Mouse (Mus musculus) embryonic facial prominence, embryonic 15.5 days (tissue): ENCODE data around the gene Aadat. TPM values are rescaled to one million over a fixed set of nuclear protein-coding genes. Genes with fewer than 3 reads are reported as not detected.
"Not testable (repeated sequence)": the region's sequence is repeated elsewhere in the genome, so short reads cannot be mapped to it uniquely, and the experiment has no call there.

ENCODE experiments used
- ATAC-seq: fragments of 200-750 bp; cut with Nextera tagmentation; 2 replicates; pipeline ENCODE4 v1.8.0; 2017; ENCODE audit warnings: low read depth, moderate TSS enrichment; ENCODE audit not compliant: insufficient number of reproducible peaks, low FRiP score, low TSS enrichment
- H3K27ac ChIP-seq: fragments of 300-500 bp; sonication (generic); replicated peaks from 2 replicates; pipeline ENCODE4 v1.5.1; 2015; ENCODE audit warnings: mild to moderate bottlenecking, inconsistent platforms
- H3K27me3 ChIP-seq: fragments of 300-500 bp; sonication (generic); 2 replicates; pipeline ENCODE4 v1.6.1; 2015; ENCODE audit warnings: inconsistent platforms
- H3K36me3 ChIP-seq: fragments of 300-500 bp; sonication (generic); 2 replicates; pipeline ENCODE4 v1.6.1; 2015; ENCODE audit warnings: mild to moderate bottlenecking, inconsistent platforms
- H3K4me1 ChIP-seq: fragments of 300-500 bp; sonication (generic); 2 replicates; pipeline ENCODE4 v1.6.1; 2015; ENCODE audit warnings: inconsistent platforms
- H3K4me2 ChIP-seq: fragments of 300-500 bp; sonication (generic); replicated peaks from 2 replicates; pipeline ENCODE4 v1.6.1; 2015; ENCODE audit warnings: mild to moderate bottlenecking, inconsistent platforms
- H3K4me3 ChIP-seq: fragments of 300-500 bp; sonication (generic); replicated peaks from 2 replicates; pipeline ENCODE4 v1.5.1; 2015; ENCODE audit warnings: mild to moderate bottlenecking, inconsistent platforms
- H3K9ac ChIP-seq: fragments of 300-500 bp; sonication (generic); 2 replicates; pipeline ENCODE4 v1.6.1; 2015; ENCODE audit warnings: inconsistent platforms
- H3K9me3 ChIP-seq: fragments of 300-500 bp; sonication (generic); replicated peaks from 2 replicates; pipeline ENCODE4 v1.6.1; 2016; ENCODE audit warnings: inconsistent platforms
- WGBS: fragments of 180-500 bp; shearing (Covaris S2); methylation state at CpG from one replicate; pipeline ENCODE4 v1.1.7; 2015; 5-methylcytosine and 5-hydroxymethylcytosine counted together
- polyA plus RNA-seq: library from polyadenylated mRNA; unstranded; fragments of >200 nt; fragmentation: Nextera tagmentation; extraction: Ambion mirVana; gene quantifications from 2 replicates; pipeline ENCODE4 v1.2.1, GENCODE M21; 2015

Gene Aadat
- polyA plus RNA-seq, 1 experiment from 2014 or later = 0.16 TPM

GRCm38 (mm10) chr8:60577231-60577630 lies 71.5 kb downstream of the Aadat start:
- H3K27me3 ChIP-seq = no peaks in the 10 kb centered on the region
- no peaks in the 10 kb centered on the region for H3K4me1 ChIP-seq
- H3K9ac ChIP-seq = no peak overlapping the region
- no peaks in the 10 kb centered on the region for H3K9me3 ChIP-seq
- H3K4me3 ChIP-seq = no peak overlapping the region
- no peak overlapping the region for H3K27ac ChIP-seq
- ATAC-seq = no peak
- WGBS = 55% methylated on average over 1 of the region's 1 CpGs
- no peak overlapping the region for H3K4me2 ChIP-seq
- H3K36me3 ChIP-seq = no peaks in the 10 kb centered on the region

DNA sequence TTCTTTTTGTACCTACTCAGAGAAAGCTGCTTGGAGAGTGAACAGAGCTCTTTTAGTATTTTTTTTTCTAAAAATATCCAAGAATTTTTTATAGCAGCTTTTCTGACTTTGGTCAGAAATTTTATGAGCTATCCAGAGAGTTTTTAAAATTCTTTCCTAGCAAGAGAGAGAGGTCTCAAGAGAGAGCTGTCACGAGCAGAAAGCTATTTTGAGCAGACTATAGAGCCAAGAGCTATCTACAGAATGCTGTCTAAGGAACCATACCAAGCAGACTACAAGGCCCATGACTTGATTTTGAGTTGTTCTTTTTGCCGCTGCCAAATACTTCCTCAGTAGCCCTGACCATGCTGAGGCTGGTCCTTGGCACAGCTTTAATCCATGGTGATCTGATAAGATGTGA lies 77.6 kb downstream of the Aadat start:
- no peaks in the 10 kb centered on the region for H3K27me3 ChIP-seq
- no peak for ATAC-seq
- H3K4me2 ChIP-seq = no peak overlapping the region
- 61% methylated on average over 2 of the region's 2 CpGs for WGBS
- no peaks in the 10 kb centered on the region for H3K9me3 ChIP-seq
- H3K36me3 ChIP-seq = no peaks in the 10 kb centered on the region
- H3K27ac ChIP-seq = no peak overlapping the region
- no peak overlapping the region for H3K4me3 ChIP-seq
- H3K4me1 ChIP-seq = no peaks in the 10 kb centered on the region
- H3K9ac ChIP-seq = no peak overlapping the region

- H3K9me3 ChIP-seq, H3K4me3 ChIP-seq, H3K4me1 ChIP-seq, H3K27me3 ChIP-seq, H3K9ac ChIP-seq, H3K4me2 ChIP-seq, H3K36me3 ChIP-seq, H3K27ac ChIP-seq, ATAC-seq: not testable (repeated sequence)
- WGBS = 89% methylated on average over 29 of the region's 29 CpGs
These were observed 85.8 kb downstream of the Aadat start for GRCm38 (mm10) chr8:60591352-60592105.

DNA sequence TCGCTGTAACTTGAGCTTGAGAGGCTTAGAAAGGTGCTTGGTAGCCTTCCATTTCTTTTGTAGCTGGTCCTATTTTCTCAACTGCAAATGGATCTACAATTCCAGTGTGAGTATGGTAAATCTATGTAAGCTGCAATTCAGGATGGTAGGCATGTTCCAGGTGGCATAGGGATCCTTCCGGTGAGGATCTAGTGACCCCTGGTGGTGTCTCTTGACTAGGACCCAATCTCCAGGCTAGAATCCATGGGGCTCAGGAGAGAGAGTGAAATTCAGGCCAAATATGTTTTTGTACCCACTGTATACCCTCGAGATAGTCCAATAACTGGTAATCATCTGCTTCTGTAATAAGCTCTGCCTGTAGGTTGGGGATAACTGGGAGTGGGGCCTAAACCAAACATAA lies 89.0 kb downstream of the Aadat start:
- Histone ChIP-seq H3K9me3 (no peaks in the 10 kb centered on the region), H3K4me1 (no peaks in the 10 kb centered on the region), H3K4me2 (no peak overlapping the region), H3K36me3 (no peaks in the 10 kb centered on the region), H3K27me3 (no peaks in the 10 kb centered on the region), H3K9ac (no peak overlapping the region), H3K4me3 (no peak overlapping the region), H3K27ac (no peak overlapping the region)
- no peak for ATAC-seq
- WGBS = 67% methylated on average over 3 of the region's 3 CpGs

Other genes with a start within 250 kb of the Aadat start
- gene Gm10283, start 2.7 kb upstream of the Aadat start, polyA plus RNA-seq = not detected in 2 replicates
- gene Mfap3l, start 126.9 kb downstream of the Aadat start, polyA plus RNA-seq = 3.1 TPM in 2 replicates